ENCODE assay signal across 9 mouse cellular contexts in genomic region chr12:116550031-116550430, GRCm38 (mm10).
DNase-seq lines count a peak whose midpoint lies in the region; ATAC-seq and TF ChIP-seq lines count a peak whose summit lies in the region.
"Had no signal": no experiment of that assay in that cellular context is flagged by ENCODE, and none has a peak within 500 bp of the region (broad histone marks: within the 10 kb centered on the region; RNA-seq: fewer than 3 reads in every experiment).

No protein-coding gene starts in this region.

- no peak overlapping the region for H3K27ac ChIP-seq in midbrain, embryonic 14.5 days (replicated peaks; ENCODE audit: low read depth, low read length)
- H3K27ac ChIP-seq in midbrain, embryonic 16.5 days (ENCODE audit: low read length) = no peak overlapping the region
- H3K27ac ChIP-seq in intestine, embryonic 15.5 days = no peak overlapping the region
- H3K27ac ChIP-seq: neural tube, embryonic 13.5 days had no signal

- H3K27me3 ChIP-seq in midbrain, embryonic 14.5 days (ENCODE audit: control insufficient read depth, insufficient read depth, low read length) = no peaks in the 10 kb centered on the region
- H3K27me3 ChIP-seq in midbrain, embryonic 16.5 days (ENCODE audit: control insufficient read depth, insufficient read depth, low read depth, low read length) = no peaks in the 10 kb centered on the region
- H3K27me3 ChIP-seq in intestine, embryonic 15.5 days (replicated peaks) = no peaks in the 10 kb centered on the region
- H3K27me3 ChIP-seq: neural tube, embryonic 13.5 days had no signal

- H3K4me1 ChIP-seq in midbrain, embryonic 14.5 days (ENCODE audit: control insufficient read depth, insufficient read depth, low read length) = no peaks in the 10 kb centered on the region
- no peaks in the 10 kb centered on the region for H3K4me1 ChIP-seq in midbrain, embryonic 16.5 days (ENCODE audit: control insufficient read depth, insufficient read depth, low read length)
- H3K4me1 ChIP-seq in lung, adult 2 months (ENCODE audit: control insufficient read depth, insufficient read depth, low read length) = no peaks in the 10 kb centered on the region
- no peaks in the 10 kb centered on the region for H3K4me1 ChIP-seq in intestine, embryonic 15.5 days (replicated peaks)

- H3K9me3 ChIP-seq in midbrain, embryonic 14.5 days (ENCODE audit: control insufficient read depth, low read length) = no peaks in the 10 kb centered on the region
- H3K9me3 ChIP-seq in midbrain, embryonic 16.5 days (replicated peaks; ENCODE audit: control insufficient read depth, low read length, poor library complexity, severe bottlenecking) = no peaks in the 10 kb centered on the region
- no peaks in the 10 kb centered on the region for H3K9me3 ChIP-seq in intestine, embryonic 15.5 days
- H3K9me3 ChIP-seq: neural tube, embryonic 13.5 days had no signal

- peak; percentile 3 for DNase-seq in midbrain, embryonic 14.5 days
- DNase-seq in heart, postnatal 25 days (ENCODE audit: low spot score) = peak; percentile 25
- DNase-seq in lung, adult 2 months = peak; percentile 64
- DNase-seq in embryo, embryonic 10 days (ENCODE audit: low spot score) = no peak
- DNase-seq in spleen, postnatal 14 days (ENCODE audit: low spot score in 2 of 2) = no peak

- 92% methylated on average over 1 of the region's 1 CpGs for WGBS in midbrain, embryonic 14.5 days
- 88% methylated on average over 1 of the region's 1 CpGs for WGBS in midbrain, embryonic 16.5 days
- 52% methylated on average over 1 of the region's 1 CpGs for WGBS in lung, adult 2 months
- WGBS in intestine, embryonic 15.5 days = 80% methylated on average over 1 of the region's 1 CpGs

- H3K9ac ChIP-seq in midbrain, embryonic 14.5 days (replicated peaks; ENCODE audit: low read length) = no peak overlapping the region
- no peak overlapping the region for H3K9ac ChIP-seq in midbrain, embryonic 16.5 days (ENCODE audit: low read depth, low read length)
- H3K9ac ChIP-seq in intestine, embryonic 15.5 days = no peak overlapping the region
- H3K9ac ChIP-seq: neural tube, embryonic 13.5 days had no signal

- no peak for TF ChIP-seq POLR2A in lung, adult 2 months (IDR thresholded peaks at IDR 0.05; ENCODE audit: borderline replicate concordance, extremely low read depth, low read depth, low read length)

- no peak overlapping the region for H3K4me3 ChIP-seq in midbrain, embryonic 14.5 days (replicated peaks; ENCODE audit: low read depth, low read length)
- no peak overlapping the region for H3K4me3 ChIP-seq in midbrain, embryonic 16.5 days (ENCODE audit: low read depth, low read length)
- no peak overlapping the region for H3K4me3 ChIP-seq in lung, adult 2 months (replicated peaks; ENCODE audit: extremely low read depth, low read depth, low read length)
- no peak overlapping the region for H3K4me3 ChIP-seq in intestine, embryonic 15.5 days (replicated peaks)
- H3K4me3 ChIP-seq: neural tube, embryonic 13.5 days had no signal

- H3K36me3 ChIP-seq in midbrain, embryonic 14.5 days (ENCODE audit: control insufficient read depth, insufficient read depth, low read length) = no peaks in the 10 kb centered on the region
- no peaks in the 10 kb centered on the region for H3K36me3 ChIP-seq in midbrain, embryonic 16.5 days (ENCODE audit: control insufficient read depth, insufficient read depth, low read length)
- H3K36me3 ChIP-seq in intestine, embryonic 15.5 days = no peaks in the 10 kb centered on the region
- H3K36me3 ChIP-seq: neural tube, embryonic 13.5 days had no signal

- TF ChIP-seq CTCF in lung, adult 2 months (IDR thresholded peaks at IDR 0.05; ENCODE audit: insufficient read depth, low read length) = no peak

- intact Hi-C loops in heart, postnatal 25 days (cut with DNase I) = no loop called here

- ATAC-seq in midbrain, embryonic 14.5 days (ENCODE audit: low FRiP score, low TSS enrichment) = no peak
- no peak for ATAC-seq in midbrain, embryonic 16.5 days
- ATAC-seq in cerebellum, adult (ENCODE audit: insufficient number of reproducible peaks, low FRiP score, low TSS enrichment) = peak; percentile 88
- no peak for ATAC-seq in intestine, embryonic 15.5 days

- H3K4me2 ChIP-seq in midbrain, embryonic 14.5 days (ENCODE audit: low read length) = no peak overlapping the region
- H3K4me2 ChIP-seq in midbrain, embryonic 16.5 days (ENCODE audit: low read length) = no peak overlapping the region
- no peak overlapping the region for H3K4me2 ChIP-seq in intestine, embryonic 15.5 days (replicated peaks)
- H3K4me2 ChIP-seq: neural tube, embryonic 13.5 days had no signal

Comparison
In these comparisons a context has a peak if more than half of its experiments do, and no peak if none do; other contexts are left out.
1. DNase-seq: peak in midbrain, embryonic 14.5 days (single experiment), heart, postnatal 25 days (single experiment) and lung, adult 2 months (single experiment); none in embryo, embryonic 10 days (single experiment) and spleen, postnatal 14 days (0 of 2).